Mouse (Mus musculus): ENCODE results near the gene Ppp4r3a. TPM values are rescaled to one million over a fixed set of nuclear protein-coding genes. Genes with fewer than 3 reads are reported as not detected.

The Ppp4r3a gene
- total RNA-seq, 2 experiments from 2014 or later, result 70.1 to 76.8 TPM

GRCm38 (mm10) chr12:100994140-100995015 is 89.1 kb downstream of the Ppp4r3a start:
- DNase-seq (ENCODE audit: low spot score in 2 of 2), result no peak

GRCm38 (mm10) chr12:100993146-100993545 is 90.4 kb downstream of the Ppp4r3a start:
- no peak for DNase-seq (ENCODE audit: low spot score in 2 of 2)

- DNase-seq (ENCODE audit: low spot score in 2 of 2), result no peak
These were observed 91.0 kb downstream of the Ppp4r3a start for GRCm38 (mm10) chr12:100992505-100992904.

GRCm38 (mm10) chr12:100991119-100991518 is 92.4 kb downstream of the Ppp4r3a start:
- no peak for DNase-seq (ENCODE audit: low spot score in 2 of 2)

- DNase-seq (ENCODE audit: low spot score in 2 of 2), result no peak
These were observed 93.2 kb downstream of the Ppp4r3a start for GRCm38 (mm10) chr12:100990291-100990690.

- DNase-seq (ENCODE audit: low spot score in 2 of 2), result no peak
These were observed 93.7 kb downstream of the Ppp4r3a start for GRCm38 (mm10) chr12:100989780-100990288.

Small RNA genes lying within 50 kb of the gene (microRNA-seq; reads per million reads assigned to microRNA genes)
- gene Mir1190, result not detected

Other genes with a start within 250 kb of the Ppp4r3a start
- gene Gpr68, start 175.5 kb downstream of the Ppp4r3a start, total RNA-seq (2021), result 1 to 10 TPM; 2.5 to 2.8 TPM
- gene Ccdc88c, start 54.6 kb downstream of the Ppp4r3a start, total RNA-seq (2021), result 10 to 100 TPM in 1 of 2 experiments, 1 to 10 TPM in 1; 9.3 to 12.4 TPM